Mouse (Mus musculus) stomach, postnatal 0 days (tissue): ENCODE measurements at regions not wholly inside any gene's neighbourhood (a gene's known extent, or its start where the extent isn't known, plus 50 kb on each side); places are given as distances from the start of the nearest gene placed in this dataset.

Experiments
- ATAC-seq: fragments of 200-750 bp; cut with Nextera tagmentation; 2 replicates; pipeline ENCODE4 v1.8.0; 2017; ENCODE audit not compliant: low FRiP score, low TSS enrichment
- DNase-seq: peaks from one replicate; pipeline ENCODE4 v3.0.0-alpha.2; 2016; ENCODE audit warnings: low spot score
- H3K27ac ChIP-seq: fragments of 300-500 bp; sonication (generic); replicated peaks from 2 replicates; pipeline ENCODE4 v1.5.1; 2014; ENCODE audit warnings: mild to moderate bottlenecking, control low read depth
- H3K27me3 ChIP-seq: fragments of 300-500 bp; sonication (generic); 2 replicates; pipeline ENCODE4 v1.6.1; 2014; ENCODE audit warnings: low read length; ENCODE audit not compliant: control insufficient read depth, insufficient read depth
- H3K36me3 ChIP-seq: fragments of 300-500 bp; sonication (generic); 2 replicates; pipeline ENCODE4 v1.6.1; 2014; ENCODE audit warnings: low read length, mixed read lengths; ENCODE audit not compliant: control insufficient read depth, insufficient read depth
- H3K4me1 ChIP-seq: fragments of 300-500 bp; sonication (generic); replicated peaks from 2 replicates; pipeline ENCODE4 v1.6.1; 2014; ENCODE audit warnings: antibody characterized with exemption; ENCODE audit not compliant: control insufficient read depth, insufficient read depth
- H3K4me2 ChIP-seq: fragments of 300-500 bp; sonication (generic); replicated peaks from 2 replicates; pipeline ENCODE4 v1.6.1; 2014; ENCODE audit warnings: low read depth, mild to moderate bottlenecking, control low read depth, moderate library complexity
- H3K4me3 ChIP-seq: fragments of 300-500 bp; sonication (generic); 2 replicates; pipeline ENCODE4 v1.5.1; 2014; ENCODE audit warnings: low read depth, low read length, control low read depth
- H3K9ac ChIP-seq: fragments of 300-500 bp; sonication (generic); 2 replicates; pipeline ENCODE4 v1.6.1; 2014; ENCODE audit warnings: mild to moderate bottlenecking, low read length, control low read depth, mixed read lengths
- H3K9me3 ChIP-seq: fragments of 300-500 bp; sonication (generic); 2 replicates; pipeline ENCODE4 v1.6.1; 2016; ENCODE audit warnings: low read length; ENCODE audit not compliant: control insufficient read depth
- CTCF ChIP-seq: IDR thresholded peaks from 2 replicates; pipeline ENCODE4 v1.5.1; 2016; ENCODE audit warnings: antibody characterized with exemption, low read depth, mild to moderate bottlenecking, moderate library complexity
- EP300 ChIP-seq: optimal IDR thresholded peaks from 2 replicates; pipeline ENCODE3; 2016; ENCODE audit warnings: antibody characterized with exemption
- WGBS: fragments of 180-500 bp; shearing (Covaris S2); extraction: QIAGEN DNeasy Blood & Tissue Kit; methylation state at CpG from one replicate; pipeline ENCODE4 v1.1.7; 2014; 5-methylcytosine and 5-hydroxymethylcytosine counted together

DNA sequence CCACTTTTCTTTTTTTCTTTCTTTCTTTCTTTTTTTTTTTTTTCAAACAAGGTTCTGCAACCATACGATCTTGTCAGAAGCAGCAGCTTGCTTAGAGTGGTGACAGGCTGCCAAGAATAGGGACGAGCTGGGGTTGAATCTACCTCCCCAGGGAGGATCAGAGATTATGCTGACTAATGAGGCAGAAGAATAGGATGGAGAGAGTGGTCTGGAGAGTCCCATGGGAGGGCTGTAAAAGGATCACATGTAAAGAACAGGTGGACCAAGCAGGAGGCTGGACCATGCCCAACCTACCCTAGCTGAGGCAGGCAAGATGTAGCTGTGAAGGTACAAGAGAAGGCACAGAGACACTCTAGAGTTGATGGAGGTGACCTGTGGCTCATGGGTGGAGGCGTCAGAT, 274.4 kb upstream of the Trpc7 start:
- ATAC-seq (no peak), DNase-seq (no peak)
- H3K4me2 ChIP-seq: no peak overlapping the region
- no peaks in the 10 kb centered on the region for H3K36me3 ChIP-seq
- no peaks in the 10 kb centered on the region for H3K9me3 ChIP-seq
- H3K27me3 ChIP-seq: no peaks in the 10 kb centered on the region
- no peak overlapping the region for H3K9ac ChIP-seq
- WGBS: 73% methylated on average over 3 of the region's 3 CpGs
- H3K27ac ChIP-seq: no peak overlapping the region
- TF ChIP-seq EP300 (no peak), CTCF (no peak)
- no peak overlapping the region for H3K4me3 ChIP-seq
- no peaks in the 10 kb centered on the region for H3K4me1 ChIP-seq

GRCm38 (mm10) chr13:57169621-57170020, 273.8 kb upstream of the Trpc7 start:
- Histone ChIP-seq H3K4me1 (no peaks in the 10 kb centered on the region), H3K9me3 (no peaks in the 10 kb centered on the region), H3K36me3 (no peaks in the 10 kb centered on the region), H3K27me3 (no peaks in the 10 kb centered on the region), H3K4me2 (no peak overlapping the region), H3K9ac (no peak overlapping the region), H3K4me3 (no peak overlapping the region), H3K27ac (no peak overlapping the region)
- TF ChIP-seq CTCF (no peak), EP300 (no peak)
- ATAC-seq (no peak), DNase-seq (no peak)
- WGBS: 86% methylated on average over 2 of the region's 2 CpGs

- Histone ChIP-seq H3K36me3 (no peaks in the 10 kb centered on the region), H3K9me3 (no peaks in the 10 kb centered on the region), H3K4me2 (no peak overlapping the region), H3K4me3 (no peak overlapping the region), H3K27ac (no peak overlapping the region), H3K4me1 (no peaks in the 10 kb centered on the region), H3K9ac (no peak overlapping the region), H3K27me3 (no peaks in the 10 kb centered on the region)
- no peak for TF ChIP-seq EP300
- ATAC-seq: no peak
- DNase-seq: no peak
- WGBS: 92% methylated on average over 2 of the region's 2 CpGs
Measured at GRCm38 (mm10) chr13:57165367-57165766, 269.6 kb upstream of the Trpc7 start.

GRCm38 (mm10) chr13:57152787-57153186, 257.0 kb upstream of the Trpc7 start:
- Histone ChIP-seq H3K4me3 (no peak overlapping the region), H3K9me3 (no peaks in the 10 kb centered on the region), H3K36me3 (no peaks in the 10 kb centered on the region), H3K27ac (no peak overlapping the region), H3K27me3 (no peaks in the 10 kb centered on the region), H3K4me2 (no peak overlapping the region), H3K4me1 (no peaks in the 10 kb centered on the region), H3K9ac (no peak overlapping the region)
- ATAC-seq (no peak), DNase-seq (no peak)
- TF ChIP-seq CTCF (no peak), EP300 (no peak)
- 62% methylated on average over 5 of the region's 5 CpGs for WGBS

GRCm38 (mm10) chr13:57147623-57148022, 251.8 kb upstream of the Trpc7 start:
- Histone ChIP-seq H3K27me3 (no peaks in the 10 kb centered on the region), H3K36me3 (no peaks in the 10 kb centered on the region), H3K9me3 (no peaks in the 10 kb centered on the region), H3K4me2 (no peak overlapping the region), H3K4me3 (no peak overlapping the region), H3K27ac (no peak overlapping the region), H3K9ac (no peak overlapping the region), H3K4me1 (no peaks in the 10 kb centered on the region)
- WGBS: 34% methylated on average over 2 of the region's 2 CpGs
- TF ChIP-seq EP300 (no peak), CTCF (no peak)
- ATAC-seq (no peak), DNase-seq (no peak)

- Histone ChIP-seq H3K4me1 (no peaks in the 10 kb centered on the region), H3K9ac (no peak overlapping the region), H3K27ac (no peak overlapping the region), H3K36me3 (no peaks in the 10 kb centered on the region), H3K9me3 (no peaks in the 10 kb centered on the region), H3K4me3 (no peak overlapping the region), H3K27me3 (no peaks in the 10 kb centered on the region), H3K4me2 (no peak overlapping the region)
- no peak for DNase-seq
- 49% methylated on average over 4 of the region's 4 CpGs for WGBS
- TF ChIP-seq CTCF: no peak
- TF ChIP-seq EP300: no peak
- no peak for ATAC-seq
Measured at GRCm38 (mm10) chr13:57146708-57147107, 250.9 kb upstream of the Trpc7 start.
